Mouse (Mus musculus) bone marrow, adult 2 months (tissue): ENCODE measurements around the gene Unc5c.

Experiments
- CTCF ChIP-seq: fragments of 200-500 bp; IDR thresholded peaks from 2 replicates; pipeline ENCODE4 v1.5.1; 2011; ENCODE audit warnings: low read length, control low read depth; ENCODE audit not compliant: control insufficient read depth, insufficient read depth
- POLR2A ChIP-seq: fragments of 200-500 bp; IDR thresholded peaks from 2 replicates; pipeline ENCODE4 v1.6.1; 2011; ENCODE audit warnings: low read depth, mild to moderate bottlenecking, control low read depth, low read length, borderline replicate concordance; ENCODE audit not compliant: control insufficient read depth

- TF ChIP-seq CTCF (no peak), POLR2A (no peak)
Measured at GRCm38 (mm10) chr3:141581892-141582214, 116.8 kb downstream of the Unc5c start.
